Mouse (Mus musculus): Measurements from ENCODE around the gene Pmis2.

DNA sequence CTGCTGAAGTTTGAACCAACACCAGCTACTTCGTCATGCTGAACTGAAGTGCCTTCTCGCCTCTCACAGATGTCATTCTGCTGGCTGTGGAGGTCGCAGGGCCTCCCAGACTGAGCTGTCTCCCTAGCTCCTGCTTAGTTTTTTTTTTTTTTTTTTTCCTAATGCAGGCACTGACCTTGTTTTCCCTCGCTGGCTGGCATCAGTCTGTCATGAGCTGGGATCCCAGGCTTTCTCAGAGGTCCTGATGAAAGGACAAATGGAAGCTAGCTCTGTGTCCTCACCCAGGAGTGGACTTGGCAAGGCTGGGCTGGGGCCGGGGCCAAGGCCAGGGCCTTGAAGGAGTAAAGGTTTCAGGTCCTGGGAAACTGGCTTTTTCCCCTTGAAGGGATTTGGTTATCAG is 10.5 kb upstream of the Pmis2 start:
- TF ChIP-seq CTCF (IDR thresholded peaks at IDR 0.05; ENCODE audit: low read depth) (no peak), EP300 (IDR thresholded peaks at IDR 0.05; ENCODE audit: low read depth) (no peak)

Data from heart, postnatal 0 days (tissue).